In the genomic region with DNA sequence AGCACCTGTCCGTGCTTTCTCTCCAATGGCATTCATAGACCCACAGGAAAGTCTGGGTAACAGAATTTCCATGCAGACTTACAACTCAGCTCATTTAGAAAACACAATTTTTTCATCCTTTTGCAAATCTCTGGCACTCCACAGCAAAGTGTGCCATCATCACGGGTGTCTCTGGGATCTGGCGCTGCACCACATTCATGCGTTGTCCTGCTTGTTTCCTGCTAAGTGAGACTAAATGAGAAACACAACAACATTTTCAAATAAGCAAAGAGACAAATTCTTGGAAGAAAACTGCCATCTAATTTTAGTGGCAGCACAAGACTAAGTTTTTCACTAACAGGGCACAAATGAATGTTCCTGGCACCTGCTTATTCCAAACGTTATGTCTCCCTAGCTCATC, we compare ENCODE assay signal across 8 mouse cellular contexts.
"Had no signal": no experiment of that assay in that cellular context is flagged by ENCODE, and none has a peak within 500 bp of the region (broad histone marks: within the 10 kb centered on the region; RNA-seq: fewer than 3 reads in every experiment).

No protein-coding gene starts in this region.

- DNase-seq: kidney, adult 2 months; kidney, postnatal 25 days; left cerebral cortex, postnatal 4 days; liver, postnatal 0 days; lung, embryonic 14.5 days; right cerebral cortex, adult 18-20 months; spleen, adult 18-20 months; thymus, postnatal 25 days had no signal
